Mouse (Mus musculus) kidney, embryonic 16.5 days (tissue): ENCODE results near the gene Dpf1. TPM values are rescaled to one million over a fixed set of nuclear protein-coding genes. Genes with fewer than 3 reads are reported as not detected.

Source experiments
- ATAC-seq: fragments of 200-750 bp; cut with Nextera tagmentation; 2 replicates; pipeline ENCODE4 v1.8.0; 2017; ENCODE audit warnings: moderate TSS enrichment; ENCODE audit not compliant: low FRiP score, low TSS enrichment
- H3K27ac ChIP-seq: fragments of 300-500 bp; sonication (generic); 2 replicates; pipeline ENCODE4 v1.5.1; 2014; ENCODE audit warnings: low read length
- H3K27me3 ChIP-seq: fragments of 300-500 bp; sonication (generic); 2 replicates; pipeline ENCODE4 v1.6.1; 2014; ENCODE audit warnings: low read length, control low read depth, mixed read lengths; ENCODE audit not compliant: insufficient read depth
- H3K36me3 ChIP-seq: fragments of 300-500 bp; sonication (generic); 2 replicates; pipeline ENCODE4 v1.6.1; 2014; ENCODE audit warnings: low read length, control low read depth, mixed read lengths; ENCODE audit not compliant: insufficient read depth
- H3K4me1 ChIP-seq: fragments of 300-500 bp; sonication (generic); 2 replicates; pipeline ENCODE4 v1.6.1; 2014; ENCODE audit warnings: low read length, control low read depth, mixed read lengths; ENCODE audit not compliant: insufficient read depth
- H3K4me2 ChIP-seq: fragments of 300-500 bp; sonication (generic); replicated peaks from 2 replicates; pipeline ENCODE4 v1.6.1; 2014; ENCODE audit warnings: low read depth, low read length
- H3K4me3 ChIP-seq: fragments of 300-500 bp; sonication (generic); 2 replicates; pipeline ENCODE4 v1.5.1; 2014; ENCODE audit warnings: mild to moderate bottlenecking, low read length
- H3K9ac ChIP-seq: fragments of 300-500 bp; sonication (generic); replicated peaks from 2 replicates; pipeline ENCODE4 v1.6.1; 2014; ENCODE audit warnings: low read length
- H3K9me3 ChIP-seq: fragments of 300-500 bp; sonication (generic); 2 replicates; pipeline ENCODE4 v1.6.1; 2016; ENCODE audit warnings: low read length, control low read depth
- WGBS: fragments of 180-500 bp; shearing (Covaris S2); extraction: QIAGEN DNeasy Blood & Tissue Kit; methylation state at CpG from one replicate; pipeline ENCODE4 v1.1.7; 2014; 5-methylcytosine and 5-hydroxymethylcytosine counted together
- polyA plus RNA-seq: library from polyadenylated mRNA; unstranded; fragments of >200 nt; fragmentation: Nextera tagmentation; extraction: Ambion mirVana; gene quantifications from 2 replicates; pipeline ENCODE4 v1.2.1, GENCODE M21; 2015

Gene Dpf1
- polyA plus RNA-seq, 1 experiment from 2014 or later: 3.5 TPM

DNA sequence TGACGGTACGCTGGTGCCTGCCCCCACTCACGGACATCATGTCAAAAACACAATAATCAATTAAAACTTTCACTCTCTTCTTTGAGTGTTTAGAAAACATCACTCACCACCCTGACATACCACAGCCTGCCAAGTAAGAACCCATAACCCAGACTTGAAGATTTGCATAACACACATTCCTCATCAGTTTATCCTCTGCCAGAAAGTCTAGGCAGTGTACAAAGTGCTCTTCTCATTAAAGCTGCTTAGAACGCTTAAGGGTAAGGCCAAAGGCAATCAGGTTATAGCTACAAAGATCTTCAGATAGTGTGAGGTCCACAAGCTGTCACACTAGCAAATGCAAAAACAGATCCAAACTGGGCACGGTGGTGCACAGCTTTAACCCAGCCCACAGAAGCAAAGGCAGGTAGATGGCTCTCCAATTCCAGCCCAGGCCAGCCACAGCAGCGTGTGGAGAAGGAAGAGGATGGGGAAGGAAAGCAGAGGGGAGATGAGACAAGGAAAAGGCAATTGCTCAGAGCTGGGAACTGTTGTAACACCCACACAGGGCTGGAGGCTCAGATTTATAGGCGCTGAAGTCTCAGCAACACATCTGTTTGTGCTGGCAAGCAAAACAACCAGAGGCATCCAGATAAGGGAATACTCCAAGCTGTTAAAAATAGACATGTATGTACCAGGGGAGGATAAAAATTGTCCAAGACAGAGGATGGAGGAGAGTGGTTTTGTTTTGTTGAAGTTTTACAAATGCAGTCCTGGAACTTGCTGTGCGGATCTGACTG, 31.9 kb upstream of the Dpf1 start:
- Histone ChIP-seq H3K9ac (no peak overlapping the region), H3K27me3 (no peaks in the 10 kb centered on the region), H3K4me2 (no peak overlapping the region), H3K4me1 (peaks cover 33% of the 10 kb centered on the region), H3K27ac (peak overlapping the region; percentile 56), H3K9me3 (no peaks in the 10 kb centered on the region), H3K4me3 (no peak overlapping the region), H3K36me3 (no peaks in the 10 kb centered on the region)
- WGBS: 47% methylated on average over 8 of the region's 8 CpGs
- no peak for ATAC-seq

DNA sequence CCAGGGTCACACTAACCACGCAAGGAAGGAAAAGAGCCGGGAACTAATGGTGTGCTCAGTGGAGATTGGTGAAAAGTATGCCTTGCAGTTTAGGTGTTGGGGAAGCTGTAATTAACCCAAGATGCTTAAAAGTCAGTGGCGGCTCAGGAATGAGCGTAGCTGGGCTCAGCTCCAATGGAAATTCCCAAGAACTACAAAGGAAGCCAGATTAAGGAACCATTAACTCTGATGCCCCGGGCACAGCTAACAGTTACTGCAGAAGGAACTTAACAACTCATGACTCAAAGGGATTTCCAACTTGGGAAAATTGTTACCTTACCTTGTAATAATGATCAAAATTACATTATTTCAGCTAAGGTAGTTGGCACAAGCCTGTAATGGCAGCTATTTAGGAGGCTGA, 27.0 kb upstream of the Dpf1 start:
- H3K9me3 ChIP-seq: no peaks in the 10 kb centered on the region
- H3K27ac ChIP-seq: peak overlapping the region; percentile 49; the same call in 1 of the 2 replicates
- no peaks in the 10 kb centered on the region for H3K36me3 ChIP-seq
- no peak overlapping the region for H3K4me3 ChIP-seq
- peaks cover 21% of the 10 kb centered on the region for H3K4me1 ChIP-seq
- H3K27me3 ChIP-seq: peaks cover 17% of the 10 kb centered on the region; the same call in 1 of the 2 replicates
- H3K9ac ChIP-seq: no peak overlapping the region
- ATAC-seq: no peak
- WGBS: 46% methylated on average over 5 of the region's 5 CpGs
- H3K4me2 ChIP-seq: no peak overlapping the region

DNA sequence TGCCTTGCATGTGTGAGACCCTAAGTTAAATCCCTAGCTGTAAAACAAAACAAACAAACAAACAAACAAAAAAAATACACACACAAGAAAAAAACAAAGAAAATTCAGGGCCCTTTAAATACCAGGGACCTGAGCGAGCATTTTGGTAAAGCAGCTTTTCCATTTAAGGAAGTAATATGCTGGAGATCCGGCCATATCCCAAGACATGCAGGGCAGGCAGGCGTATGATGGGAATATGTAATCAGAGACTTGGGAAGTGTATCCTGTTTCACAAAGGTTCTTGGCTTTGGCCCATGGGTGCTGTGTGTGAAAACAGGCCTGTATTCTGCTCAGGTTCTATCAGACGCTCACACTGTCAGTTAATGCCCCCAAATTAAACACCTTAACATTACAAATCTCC, 26.2 kb upstream of the Dpf1 start:
- Histone ChIP-seq H3K4me2 (no peak overlapping the region), H3K27ac (no peak overlapping the region), H3K4me3 (no peak overlapping the region), H3K9ac (no peak overlapping the region), H3K27me3 (peaks cover 24% of the 10 kb centered on the region; the same call in 1 of the 2 replicates), H3K9me3 (no peaks in the 10 kb centered on the region), H3K4me1 (peaks cover 24% of the 10 kb centered on the region), H3K36me3 (no peaks in the 10 kb centered on the region)
- WGBS: 75% methylated on average over 4 of the region's 4 CpGs
- no peak for ATAC-seq

DNA sequence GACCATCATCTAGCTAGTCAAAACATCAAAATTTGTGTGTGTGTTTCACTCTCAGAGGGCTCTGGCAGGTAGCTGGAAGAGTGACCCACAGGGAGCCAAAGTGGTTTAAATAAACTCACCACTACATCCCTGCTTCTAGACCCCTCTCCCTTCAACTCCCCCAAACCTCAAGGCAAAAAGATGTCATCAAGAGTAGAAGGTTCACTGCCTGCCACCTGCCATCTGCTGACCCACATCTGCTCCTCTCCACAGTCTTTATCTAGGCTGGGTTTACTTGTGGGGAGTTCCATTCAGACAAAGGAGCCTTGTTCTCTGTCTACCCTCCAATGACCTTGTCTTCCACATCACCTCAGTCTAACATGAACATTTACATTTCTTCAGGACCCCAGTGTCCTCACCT, 24.5 kb upstream of the Dpf1 start:
- no peak overlapping the region for H3K27ac ChIP-seq

DNA sequence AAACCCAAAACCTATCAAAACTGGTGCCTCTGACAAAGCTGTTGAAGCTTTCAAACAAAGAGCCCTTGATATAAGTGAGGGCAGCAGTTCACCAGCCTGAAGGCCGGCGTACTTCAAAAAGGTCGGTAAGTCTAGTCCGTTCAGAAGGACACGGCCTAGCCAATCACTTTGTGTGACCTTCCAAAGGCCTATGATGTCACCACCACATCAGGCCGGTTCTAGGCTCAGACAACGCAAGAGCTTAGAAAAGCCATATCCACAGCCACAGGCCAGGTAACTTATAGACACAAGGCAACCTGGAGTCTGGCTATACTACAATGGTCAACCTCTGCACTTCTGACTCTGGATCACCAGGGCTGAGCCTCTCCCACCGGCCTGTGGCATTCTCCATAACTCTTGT, 23.8 kb upstream of the Dpf1 start:
- 78% methylated on average over 8 of the region's 8 CpGs for WGBS
- Histone ChIP-seq H3K36me3 (no peaks in the 10 kb centered on the region), H3K27ac (no peak overlapping the region), H3K9ac (peak overlapping the region; percentile 77; the same call in 1 of the 2 replicates), H3K4me3 (peak overlapping the region; percentile 70), H3K4me2 (peak overlapping the region; percentile 92), H3K27me3 (peaks cover 24% of the 10 kb centered on the region), H3K9me3 (no peaks in the 10 kb centered on the region), H3K4me1 (peaks cover 20% of the 10 kb centered on the region; the same call in 1 of the 2 replicates)
- no peak for ATAC-seq

More for the DNA sequence above, 24.5 kb upstream of the Dpf1 start:
- peaks cover 20% of the 10 kb centered on the region; the same call in 1 of the 2 replicates for H3K4me1 ChIP-seq
- H3K36me3 ChIP-seq: no peaks in the 10 kb centered on the region
- no peak for ATAC-seq
- no peak overlapping the region for H3K4me3 ChIP-seq
- no peaks in the 10 kb centered on the region for H3K9me3 ChIP-seq
- H3K27me3 ChIP-seq: peaks cover 24% of the 10 kb centered on the region; the same call in 1 of the 2 replicates
- no peak overlapping the region for H3K9ac ChIP-seq
- H3K4me2 ChIP-seq: no peak overlapping the region

DNA sequence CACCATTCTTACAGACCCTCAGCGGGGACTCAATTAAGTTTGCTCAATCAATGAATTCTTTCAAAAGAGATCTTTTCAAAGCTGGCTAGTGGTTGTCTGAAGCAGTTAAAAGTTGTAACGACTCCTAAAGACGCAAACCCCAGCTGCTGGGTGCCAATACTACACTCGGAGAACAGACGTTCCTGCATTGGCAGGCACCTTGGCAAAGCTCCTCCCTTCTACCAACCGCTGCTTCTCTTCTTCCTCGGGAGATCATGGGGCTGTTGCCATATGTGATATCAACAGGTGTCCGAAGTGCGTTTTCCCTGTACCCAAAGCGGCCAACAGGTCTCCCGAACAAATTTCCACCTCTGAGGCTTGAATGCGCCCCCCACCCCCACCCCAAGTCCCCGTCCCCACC, 22.9 kb upstream of the Dpf1 start:
- no peak overlapping the region for H3K27ac ChIP-seq
- WGBS: 9% methylated on average over 13 of the region's 13 CpGs
- no peak for ATAC-seq

DNA sequence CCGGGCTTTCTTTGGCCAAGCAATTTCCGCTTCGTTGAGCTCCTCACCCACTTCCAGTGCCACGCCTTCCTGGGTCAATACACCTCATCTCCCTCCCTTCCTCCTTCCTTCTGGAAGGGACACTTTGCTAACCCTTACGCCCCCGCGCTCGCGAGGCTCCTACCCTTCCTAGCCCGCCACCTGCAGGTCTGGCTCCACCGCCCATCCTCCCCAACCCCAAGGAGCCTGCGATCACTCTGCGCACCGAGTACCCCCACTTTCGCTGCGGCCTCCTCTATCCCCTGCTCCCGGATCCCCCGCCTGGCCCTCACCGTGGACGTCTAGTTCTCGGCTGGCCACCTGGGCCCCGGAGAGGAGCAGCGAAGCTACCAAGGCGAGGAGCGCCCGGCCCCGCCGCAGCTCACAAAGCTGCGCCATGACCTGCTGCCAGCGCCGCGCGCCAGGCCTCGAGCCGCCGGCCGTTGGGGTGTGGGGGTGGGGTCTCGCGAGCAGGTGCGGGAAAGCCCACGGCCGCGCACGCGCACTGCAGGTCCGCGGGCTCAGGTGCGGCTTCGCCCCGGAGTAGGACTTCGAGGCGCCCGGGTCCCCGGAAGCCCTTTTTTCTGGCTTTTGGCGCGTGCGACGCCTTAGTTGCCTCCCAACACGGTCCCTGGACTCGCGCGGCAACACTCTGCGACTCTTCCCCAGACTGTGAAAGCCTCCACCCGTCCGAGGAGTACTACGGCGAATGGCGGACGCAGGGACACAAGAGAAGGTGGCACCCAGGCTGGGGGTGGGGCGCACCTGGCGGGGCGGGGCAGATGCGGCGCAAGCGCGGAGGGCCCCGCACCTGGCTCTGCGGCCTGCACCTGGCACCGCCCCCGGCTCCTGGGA, 22.3 kb upstream of the Dpf1 start, which contains the start of gene Spint2:
Spint2 (minus strand) TSS at position 712 of the 873 bp plus-strand sequence.
- under 1% methylated on average over 73 of the region's 80 CpGs for WGBS
- H3K27ac ChIP-seq: peak within 1 kb of the TSS; percentile 92

More for the DNA sequence above, 22.9 kb upstream of the Dpf1 start:
- no peaks in the 10 kb centered on the region for H3K36me3 ChIP-seq
- H3K9me3 ChIP-seq: no peaks in the 10 kb centered on the region
- peaks cover 20% of the 10 kb centered on the region; the same call in 1 of the 2 replicates for H3K4me1 ChIP-seq
- peaks cover 24% of the 10 kb centered on the region for H3K27me3 ChIP-seq
- H3K4me2 ChIP-seq: peak overlapping the region; percentile 92
- H3K4me3 ChIP-seq: peak overlapping the region; percentile 70
- H3K9ac ChIP-seq: peak overlapping the region; percentile 77

DNA sequence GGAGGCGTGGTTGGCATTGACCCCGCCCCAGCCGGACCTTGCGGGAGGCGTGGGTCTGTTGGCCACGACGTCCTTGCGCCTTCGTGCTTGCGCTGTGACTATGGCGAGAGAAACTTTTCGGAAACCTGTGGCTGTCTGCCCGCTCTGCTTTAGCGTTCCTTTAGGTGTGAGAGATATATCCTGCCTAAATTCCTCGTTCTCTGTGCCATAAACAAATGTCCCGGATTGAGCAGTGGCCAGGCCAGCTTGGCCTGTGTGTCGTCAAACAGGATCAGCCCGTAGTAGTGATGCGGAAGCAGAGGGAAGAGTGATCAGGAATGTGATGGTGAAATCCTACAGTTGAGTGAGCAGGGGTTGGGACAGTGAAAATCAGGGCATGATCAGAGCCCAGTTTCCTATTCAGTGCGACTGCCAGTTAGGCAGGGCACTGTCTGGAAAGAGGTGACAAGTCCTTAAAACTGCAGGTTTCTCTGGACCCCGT, 21.6 kb upstream of the Dpf1 start:
- Histone ChIP-seq H3K9me3 (no peaks in the 10 kb centered on the region), H3K4me2 (peak overlapping the region; percentile 92), H3K27ac (0 out of 2 replicates have a peak overlapping the region, but pooled peaks have one; percentile 26), H3K27me3 (peaks cover 24% of the 10 kb centered on the region), H3K36me3 (no peaks in the 10 kb centered on the region), H3K9ac (peak overlapping the region; percentile 77), H3K4me1 (peaks cover 14% of the 10 kb centered on the region; the same call in 1 of the 2 replicates), H3K4me3 (peak overlapping the region; percentile 70)
- 7% methylated on average over 21 of the region's 21 CpGs for WGBS
- ATAC-seq: peak; percentile 55

More for the DNA sequence above, 22.3 kb upstream of the Dpf1 start, which contains the start of gene Spint2:
- peak; percentile 91 for ATAC-seq
- H3K4me2 ChIP-seq: peak within 1 kb of the TSS; percentile 92
- H3K9me3 ChIP-seq: no peaks in the 10 kb centered on the region
- H3K4me3 ChIP-seq: peak within 1 kb of the TSS; percentile 70
- H3K27me3 ChIP-seq: peaks cover 24% of the 10 kb centered on the region
- H3K9ac ChIP-seq: peak within 1 kb of the TSS; percentile 77
- H3K36me3 ChIP-seq: no peaks in the 10 kb centered on the region
- peaks cover 17% of the 10 kb centered on the region; the same call in 1 of the 2 replicates for H3K4me1 ChIP-seq

DNA sequence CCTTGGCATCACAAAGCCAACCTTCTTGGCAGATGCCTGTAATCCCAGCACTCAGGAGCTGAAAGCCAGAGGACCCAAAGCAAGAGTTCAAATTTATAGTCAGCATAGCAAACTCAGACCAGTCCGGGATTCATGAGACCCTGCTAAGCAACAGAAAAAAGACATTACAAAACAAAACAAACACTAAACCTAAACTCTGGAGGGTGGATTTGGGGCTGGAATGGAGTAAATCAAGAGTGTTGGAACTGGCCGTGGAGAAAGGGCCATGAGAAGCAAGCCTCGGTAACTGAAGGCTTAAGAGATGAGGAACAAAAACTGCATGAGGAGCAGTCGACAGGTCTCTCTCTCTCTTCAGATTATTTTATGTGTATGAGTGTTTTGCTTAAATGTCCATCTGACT, 19.9 kb upstream of the Dpf1 start:
- H3K27me3 ChIP-seq: peaks cover 27% of the 10 kb centered on the region
- no peak overlapping the region for H3K27ac ChIP-seq
- no peaks in the 10 kb centered on the region for H3K36me3 ChIP-seq
- H3K4me3 ChIP-seq: no peak overlapping the region
- WGBS: 78% methylated on average over 4 of the region's 4 CpGs
- ATAC-seq: no peak
- no peak overlapping the region for H3K9ac ChIP-seq
- H3K9me3 ChIP-seq: no peaks in the 10 kb centered on the region
- H3K4me2 ChIP-seq: no peak overlapping the region
- peaks cover 18% of the 10 kb centered on the region; the same call in 1 of the 2 replicates for H3K4me1 ChIP-seq
